Mouse (Mus musculus) layer of hippocampus, adult 8-10 months (tissue): ENCODE measurements at regions not wholly inside any gene's neighbourhood (a gene's known extent, or its start where the extent isn't known, plus 50 kb on each side); places are given as distances from the start of the nearest gene placed in this dataset.

Experiments
- DNase-seq, 2 experiments: peaks; one replicate each; pipeline ENCODE4 v3.0.0; 2022; ENCODE audit warnings: low spot score in 2 of 2

- peak; percentile 11 to 14 for DNase-seq
Observed at GRCm38 (mm10) chr7:143951172-143951571, 50.6 kb upstream of the Shank2 start.
